Mouse (Mus musculus) ES-E14 (cell line): ENCODE measurements around the gene Wfdc21.

Source experiments
- CHD2 ChIP-seq: IDR thresholded peaks from 2 replicates; pipeline ENCODE4 v1.6.1; 2014; ENCODE audit warnings: mild to moderate bottlenecking, low read depth, low read length, inconsistent platforms
- HCFC1 ChIP-seq: IDR thresholded peaks from 2 replicates; pipeline ENCODE4 v1.6.1; 2012; ENCODE audit warnings: low read length, inconsistent platforms, borderline replicate concordance; ENCODE audit not compliant: insufficient read depth
- MAFK ChIP-seq: IDR thresholded peaks from 2 replicates; pipeline ENCODE4 v1.6.1; 2014; ENCODE audit warnings: mild to moderate bottlenecking, low read depth, low read length, inconsistent platforms; ENCODE audit not compliant: insufficient read depth
- ZC3H11A ChIP-seq: IDR thresholded peaks from 2 replicates; pipeline ENCODE4 v1.6.1; 2012; ENCODE audit warnings: low read depth, mild to moderate bottlenecking, inconsistent platforms, low read length, borderline replicate concordance
- ZNF384 ChIP-seq: IDR thresholded peaks from 2 replicates; pipeline ENCODE4 v1.6.1; 2012; ENCODE audit warnings: low read depth, low read length, inconsistent platforms

DNA sequence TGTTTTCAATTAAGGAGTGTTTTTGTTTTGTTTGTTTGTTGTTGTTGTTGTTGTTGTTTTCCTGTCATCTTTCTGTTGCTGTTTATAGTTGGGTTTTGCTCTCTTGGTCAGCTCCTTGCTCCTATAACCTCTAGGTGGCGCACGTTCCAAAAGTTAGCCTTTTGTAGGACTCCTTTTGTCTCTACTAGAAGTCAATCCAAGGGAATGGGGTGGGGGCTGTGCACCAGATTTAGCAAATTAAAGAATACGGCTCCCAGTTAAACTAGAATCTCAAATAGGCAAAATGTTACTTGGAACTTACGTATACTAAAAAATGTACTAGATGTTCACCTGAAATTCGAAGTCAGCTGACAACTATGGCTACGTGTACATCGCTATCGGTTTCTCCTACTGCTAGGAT is 55.4 kb downstream of the Wfdc21 start:
- TF ChIP-seq HCFC1 (no peak), CHD2 (no peak), ZC3H11A (no peak), MAFK (no peak), ZNF384 (no peak)
